Mouse (Mus musculus): ENCODE data around the gene Arhgap5. TPM values are rescaled to one million over a fixed set of nuclear protein-coding genes. Genes with fewer than 3 reads are reported as not detected.

Arhgap5 gene
- polyA plus RNA-seq, 1 experiment = 15.6 TPM

DNA sequence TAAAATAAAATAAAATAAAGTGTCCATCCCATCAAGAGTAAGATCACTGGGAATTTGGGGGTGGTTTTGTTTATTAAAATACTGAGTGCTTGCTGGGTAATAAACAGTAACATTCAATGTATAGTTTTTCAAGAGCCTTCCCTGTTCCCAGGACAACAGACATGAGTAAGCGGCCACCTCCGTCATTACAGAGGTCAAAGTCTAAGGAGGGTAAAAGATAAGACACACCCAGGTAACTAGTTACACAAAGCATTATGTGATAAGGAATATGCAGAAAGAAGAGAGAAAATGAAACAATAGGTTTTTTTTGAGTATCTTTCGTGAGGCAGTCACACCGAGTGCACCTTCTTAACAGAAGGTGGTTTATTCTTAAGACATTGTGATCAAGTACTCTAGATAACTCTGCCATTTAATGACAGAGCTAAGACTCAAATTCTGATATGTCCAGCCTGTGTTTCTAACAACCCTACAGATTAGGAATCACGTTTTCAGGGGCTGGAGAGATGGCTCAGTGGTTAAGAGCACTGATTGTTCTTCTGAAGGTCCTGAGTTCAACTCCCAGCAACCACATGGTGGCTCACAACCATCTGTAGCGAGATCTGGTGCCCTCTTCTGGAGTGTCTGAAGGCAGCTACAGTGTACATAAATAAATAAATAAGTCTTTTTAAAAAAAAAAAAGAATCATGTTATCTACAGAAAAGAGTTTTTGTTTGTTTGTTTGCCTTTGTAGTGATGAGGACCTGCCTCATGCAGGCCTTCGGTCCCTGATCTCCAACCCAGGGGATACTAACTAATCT is 91.8 kb downstream of the Arhgap5 start:
- no peaks in the 10 kb centered on the region; the same call in 1 of the 2 replicates for H3K4me1 ChIP-seq (ENCODE audit: control insufficient read depth, insufficient read depth, low read length)
- H3K27ac ChIP-seq (ENCODE audit: control insufficient read depth, insufficient read depth, low read depth, low read length) = no peak overlapping the region
- TF ChIP-seq POLR2A (IDR thresholded peaks at IDR 0.05; ENCODE audit: control insufficient read depth, low read depth, low read length) (no peak), CTCF (IDR thresholded peaks at IDR 0.05; ENCODE audit: control insufficient read depth, insufficient read depth, insufficient replicate concordance, low read depth, low read length) (no peak)
- no peaks in the 10 kb centered on the region for H3K27me3 ChIP-seq (ENCODE audit: control insufficient read depth, insufficient read depth, low read length)
- no peaks in the 10 kb centered on the region for H3K36me3 ChIP-seq (ENCODE audit: control insufficient read depth, insufficient read depth, low read length)
- H3K4me3 ChIP-seq (ENCODE audit: control insufficient read depth, low read depth, low read length) = no peak overlapping the region

DNA sequence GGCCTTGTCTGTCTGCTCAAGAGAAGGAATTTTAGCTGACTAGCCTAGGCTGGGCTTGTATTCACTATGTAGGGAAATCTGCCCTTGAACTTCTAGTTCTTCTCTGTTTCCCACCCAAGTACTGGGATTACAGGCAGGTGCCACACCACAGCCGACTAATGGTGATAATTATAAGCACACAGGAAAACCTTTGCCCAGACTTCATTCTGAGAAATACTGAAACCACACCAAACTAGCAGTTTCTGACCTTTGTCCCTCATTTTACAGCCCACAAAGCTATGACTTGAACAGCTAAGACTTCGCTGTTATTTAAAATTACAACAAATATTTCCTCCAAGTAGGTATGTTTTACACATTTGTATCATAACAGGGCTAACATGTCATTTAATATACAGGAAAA is 98.7 kb downstream of the Arhgap5 start:
- TF ChIP-seq POLR2A (IDR thresholded peaks at IDR 0.05; ENCODE audit: control insufficient read depth, low read depth, low read length) (no peak), CTCF (IDR thresholded peaks at IDR 0.05; ENCODE audit: control insufficient read depth, insufficient read depth, insufficient replicate concordance, low read depth, low read length) (no peak)
- Histone ChIP-seq H3K36me3 (ENCODE audit: control insufficient read depth, insufficient read depth, low read length) (no peaks in the 10 kb centered on the region), H3K4me3 (ENCODE audit: control insufficient read depth, low read depth, low read length) (peak overlapping the region; percentile 95), H3K27ac (ENCODE audit: control insufficient read depth, insufficient read depth, low read depth, low read length) (peak overlapping the region; percentile 83), H3K27me3 (ENCODE audit: control insufficient read depth, insufficient read depth, low read length) (no peaks in the 10 kb centered on the region), H3K4me1 (ENCODE audit: control insufficient read depth, insufficient read depth, low read length) (peaks cover 2% of the 10 kb centered on the region; the same call in 1 of the 2 replicates)

DNA sequence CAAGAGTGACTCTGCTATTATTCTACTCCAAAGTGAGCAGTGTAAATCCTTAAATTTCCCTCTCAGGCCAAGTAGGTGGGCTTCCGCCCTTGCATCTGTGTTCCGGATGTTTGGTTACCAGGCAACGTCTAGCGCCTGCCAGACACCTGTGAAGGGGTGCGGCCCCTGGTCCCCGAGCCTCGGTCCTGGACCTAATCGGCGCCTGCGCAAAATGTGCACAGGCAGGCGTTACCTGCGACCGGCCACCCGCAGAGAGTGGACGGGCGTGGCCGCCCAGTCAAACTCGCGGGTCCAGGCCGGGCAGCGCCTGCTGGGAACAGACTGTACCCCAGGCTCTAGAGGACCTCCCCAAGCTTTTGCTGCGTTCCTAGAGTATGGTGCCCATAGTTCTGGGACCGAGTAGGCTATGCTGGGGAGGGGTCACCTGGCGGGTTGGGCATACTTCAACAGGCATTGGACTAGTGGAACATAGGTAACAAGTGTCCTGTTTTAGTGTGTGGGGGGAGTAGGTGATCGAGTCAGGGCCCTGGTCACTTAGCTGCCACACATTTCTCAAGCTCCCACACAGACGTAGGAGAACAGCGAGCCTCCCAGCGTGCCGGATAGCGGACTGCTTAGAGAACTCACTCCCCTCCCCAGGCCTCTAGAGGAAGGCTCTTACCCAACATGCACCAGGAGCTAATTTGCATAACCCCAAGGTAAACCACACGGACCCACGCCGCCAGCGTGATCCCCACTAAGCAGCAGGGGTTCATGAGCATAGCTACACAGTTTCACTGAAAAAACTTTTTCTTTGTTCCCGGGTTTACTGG is 99.3 kb downstream of the Arhgap5 start:
- no peak for TF ChIP-seq CTCF (IDR thresholded peaks at IDR 0.05; ENCODE audit: control insufficient read depth, insufficient read depth, insufficient replicate concordance, low read depth, low read length)
- TF ChIP-seq POLR2A (IDR thresholded peaks at IDR 0.05; ENCODE audit: control insufficient read depth, low read depth, low read length) = peak; percentile 73
- Histone ChIP-seq H3K27ac (ENCODE audit: control insufficient read depth, insufficient read depth, low read depth, low read length) (peak overlapping the region; percentile 95), H3K4me3 (ENCODE audit: control insufficient read depth, low read depth, low read length) (peak overlapping the region; percentile 95), H3K27me3 (ENCODE audit: control insufficient read depth, insufficient read depth, low read length) (no peaks in the 10 kb centered on the region), H3K4me1 (ENCODE audit: control insufficient read depth, insufficient read depth, low read length) (peaks cover 2% of the 10 kb centered on the region; the same call in 1 of the 2 replicates), H3K36me3 (ENCODE audit: control insufficient read depth, insufficient read depth, low read length) (no peaks in the 10 kb centered on the region)

- H3K27me3 ChIP-seq (ENCODE audit: control insufficient read depth, insufficient read depth, low read length) = no peaks in the 10 kb centered on the region
- H3K36me3 ChIP-seq (ENCODE audit: control insufficient read depth, insufficient read depth, low read length) = no peaks in the 10 kb centered on the region
- H3K4me1 ChIP-seq (ENCODE audit: control insufficient read depth, insufficient read depth, low read length) = peaks cover 2% of the 10 kb centered on the region; the same call in 1 of the 2 replicates
- peak overlapping the region; percentile 95 for H3K4me3 ChIP-seq (ENCODE audit: control insufficient read depth, low read depth, low read length)
- TF ChIP-seq CTCF (IDR thresholded peaks at IDR 0.05; ENCODE audit: control insufficient read depth, insufficient read depth, insufficient replicate concordance, low read depth, low read length) (no peak), POLR2A (IDR thresholded peaks at IDR 0.05; ENCODE audit: control insufficient read depth, low read depth, low read length) (no peak)
- H3K27ac ChIP-seq (ENCODE audit: control insufficient read depth, insufficient read depth, low read depth, low read length) = peak overlapping the region; percentile 95
Measured at GRCm38 (mm10) chr12:52603695-52604255, 100.0 kb downstream of the Arhgap5 start.

GRCm38 (mm10) chr12:52604256-52604991 is 100.7 kb downstream of the Arhgap5 start:
- H3K27me3 ChIP-seq (ENCODE audit: control insufficient read depth, insufficient read depth, low read length) = no peaks in the 10 kb centered on the region
- H3K27ac ChIP-seq (ENCODE audit: control insufficient read depth, insufficient read depth, low read depth, low read length) = peak overlapping the region; percentile 98
- TF ChIP-seq POLR2A (IDR thresholded peaks at IDR 0.05; ENCODE audit: control insufficient read depth, low read depth, low read length) = peak; percentile 79
- TF ChIP-seq CTCF (IDR thresholded peaks at IDR 0.05; ENCODE audit: control insufficient read depth, insufficient read depth, insufficient replicate concordance, low read depth, low read length) = no peak

GRCm38 (mm10) chr12:52604992-52605652 is 101.3 kb downstream of the Arhgap5 start:
- Histone ChIP-seq H3K27ac (ENCODE audit: control insufficient read depth, insufficient read depth, low read depth, low read length) (peak overlapping the region; percentile 98), H3K36me3 (ENCODE audit: control insufficient read depth, insufficient read depth, low read length) (no peaks in the 10 kb centered on the region), H3K4me1 (ENCODE audit: control insufficient read depth, insufficient read depth, low read length) (peaks cover 2% of the 10 kb centered on the region; the same call in 1 of the 2 replicates), H3K27me3 (ENCODE audit: control insufficient read depth, insufficient read depth, low read length) (no peaks in the 10 kb centered on the region), H3K4me3 (ENCODE audit: control insufficient read depth, low read depth, low read length) (peak overlapping the region; percentile 95)
- TF ChIP-seq CTCF (IDR thresholded peaks at IDR 0.05; ENCODE audit: control insufficient read depth, insufficient read depth, insufficient replicate concordance, low read depth, low read length) = no peak
- TF ChIP-seq POLR2A (IDR thresholded peaks at IDR 0.05; ENCODE audit: control insufficient read depth, low read depth, low read length) = no peak

More at GRCm38 (mm10) chr12:52604256-52604991, 100.7 kb downstream of the Arhgap5 start:
- H3K4me1 ChIP-seq (ENCODE audit: control insufficient read depth, insufficient read depth, low read length) = peaks cover 2% of the 10 kb centered on the region; the same call in 1 of the 2 replicates
- peak overlapping the region; percentile 95 for H3K4me3 ChIP-seq (ENCODE audit: control insufficient read depth, low read depth, low read length)
- no peaks in the 10 kb centered on the region for H3K36me3 ChIP-seq (ENCODE audit: control insufficient read depth, insufficient read depth, low read length)

Measured in testis, adult 2 months (tissue).